Mouse (Mus musculus) G1E (cell line): ENCODE data around the gene H2-Q7.

Experiments used
- CTCF ChIP-seq: IDR thresholded peaks from 2 replicates; pipeline ENCODE4 v1.5.1; 2012; ENCODE audit warnings: low read depth, low read length, inconsistent platforms, mixed read lengths
- TAL1 ChIP-seq: conservative IDR thresholded peaks from 2 replicates; pipeline ENCODE4 v1.6.1; 2012; ENCODE audit warnings: low read depth, low read length, inconsistent platforms, mixed read lengths

GRCm38 (mm10) chr17:35469842-35470751, 31.1 kb downstream of the H2-Q7 start, which contains the start of gene H2-Q10:
- TF ChIP-seq TAL1 (no peak), CTCF (no peak)
